Mouse (Mus musculus) liver, embryonic 14.5 days (tissue): ENCODE data around the gene Tm9sf4. TPM values are rescaled to one million over a fixed set of nuclear protein-coding genes. Genes with fewer than 3 reads are reported as not detected.

Source experiments
- ATAC-seq: fragments of 200-750 bp; cut with Nextera tagmentation; 2 replicates; pipeline ENCODE4 v1.8.0; 2017; ENCODE audit warnings: moderate number of reproducible peaks, mild to moderate bottlenecking, moderate library complexity; ENCODE audit not compliant: insufficient read depth
- DNase-seq, 3 experiments: peaks; one replicate each; pipeline ENCODE4 v3.0.0-alpha.2; 2012 to 2013; ENCODE audit warnings: low read depth in 3 of 3, low spot score in 3 of 3
- H3K27ac ChIP-seq: fragments of 300-500 bp; sonication (generic); 2 replicates; pipeline ENCODE4 v1.5.1; 2014; ENCODE audit warnings: moderate library complexity, mild to moderate bottlenecking, control low read depth, inconsistent platforms
- H3K27me3 ChIP-seq: fragments of 300-500 bp; sonication (generic); 2 replicates; pipeline ENCODE4 v1.6.1; 2014; ENCODE audit warnings: mild to moderate bottlenecking, low read length, moderate library complexity; ENCODE audit not compliant: control insufficient read depth, insufficient read depth
- H3K36me3 ChIP-seq: fragments of 300-500 bp; sonication (generic); replicated peaks from 2 replicates; pipeline ENCODE4 v1.6.1; 2014; ENCODE audit warnings: low read depth; ENCODE audit not compliant: control insufficient read depth, insufficient read depth
- H3K4me1 ChIP-seq, 2 experiments: fragments of 200-500 bp in 1 of 2; fragments of 300-500 bp in 1 of 2; sonication (generic) in 1 of 2; replicated peaks; 2 replicates each; pipeline ENCODE4 v1.6.1; 2012 to 2014; ENCODE audit warnings: antibody characterized with exemption in 1 of 2, inconsistent platforms in 1 of 2, low read length in 1 of 2; ENCODE audit not compliant: control insufficient read depth in 2 of 2, insufficient read depth in 2 of 2
- H3K4me2 ChIP-seq: fragments of 300-500 bp; sonication (generic); 2 replicates; pipeline ENCODE4 v1.6.1; 2014; ENCODE audit warnings: low read depth, mild to moderate bottlenecking, control low read depth, moderate library complexity
- H3K4me3 ChIP-seq, 2 experiments: fragments of 200-500 bp in 1 of 2; fragments of 300-500 bp in 1 of 2; sonication (generic) in 1 of 2; 2 replicates each; pipeline ENCODE4 v1.5.1; 2012 to 2014; ENCODE audit warnings: low read depth in 2 of 2, low read length in 2 of 2, mild to moderate bottlenecking in 2 of 2, control low read depth in 1 of 2, inconsistent platforms in 1 of 2, moderate library complexity in 1 of 2; ENCODE audit not compliant: insufficient read depth in 1 of 2
- H3K9ac ChIP-seq: fragments of 300-500 bp; sonication (generic); replicated peaks from 2 replicates; pipeline ENCODE4 v1.6.1; 2014; ENCODE audit warnings: mild to moderate bottlenecking, control low read depth, moderate library complexity
- H3K9me3 ChIP-seq: fragments of 300-500 bp; sonication (generic); 2 replicates; pipeline ENCODE4 v1.6.1; 2016; ENCODE audit warnings: low read length, mixed read lengths; ENCODE audit not compliant: control insufficient read depth
- CTCF ChIP-seq: IDR thresholded peaks from 2 replicates; pipeline ENCODE4 v1.5.1; 2016; ENCODE audit warnings: antibody characterized with exemption, low read depth, control low read depth
- EP300 ChIP-seq: IDR thresholded peaks from 2 replicates; pipeline ENCODE4 v1.6.1; 2016; ENCODE audit warnings: antibody characterized with exemption, low read depth
- WGBS: fragments of 180-500 bp; shearing (Covaris S2); extraction: QIAGEN DNeasy Blood & Tissue Kit; methylation state at CpG from one replicate; pipeline ENCODE4 v1.1.7; 2014; ENCODE audit not compliant: insufficient replicate concordance; 5-methylcytosine and 5-hydroxymethylcytosine counted together
- polyA plus RNA-seq, 2 experiments: library from polyadenylated mRNA; depleted of rRNA in 1 of 2; stranded (reverse) in 1 of 2; unstranded in 1 of 2; fragments of >200 nt; fragmentation: Nextera tagmentation in 1 of 2; extraction: Ambion mirVana in 1 of 2; gene quantifications; 2 replicates each; pipeline versions ENCODE4 v1.2.1 to v1.2.3; 2012 to 2014

Gene Tm9sf4
- polyA plus RNA-seq, 2 experiments: 13.0 to 23.7 TPM

GRCm38 (mm10) chr2:153224946-153225594, 64.0 kb downstream of the Tm9sf4 start, which contains the start of gene Tspyl3:
TSS of gene Tspyl3 (minus strand) at chr2:153225441.
- WGBS: under 1% methylated on average over 31 of the region's 31 CpGs
- Histone ChIP-seq H3K9me3 (no peaks in the 10 kb centered on the region), H3K4me3 (peak within 1 kb of the TSS; percentile 39 to 60), H3K4me1 (peaks cover 74 to 78% of the 10 kb centered on the region in 2 experiments), H3K36me3 (peaks cover 21% of the 10 kb centered on the region), H3K27ac (peak within 1 kb of the TSS; percentile 82), H3K27me3 (no peaks in the 10 kb centered on the region), H3K4me2 (peak within 1 kb of the TSS; percentile 87), H3K9ac (peak within 1 kb of the TSS; percentile 69)
- DNase-seq: no peak
- no peak for ATAC-seq
- TF ChIP-seq CTCF (no peak), EP300 (no peak)

DNA sequence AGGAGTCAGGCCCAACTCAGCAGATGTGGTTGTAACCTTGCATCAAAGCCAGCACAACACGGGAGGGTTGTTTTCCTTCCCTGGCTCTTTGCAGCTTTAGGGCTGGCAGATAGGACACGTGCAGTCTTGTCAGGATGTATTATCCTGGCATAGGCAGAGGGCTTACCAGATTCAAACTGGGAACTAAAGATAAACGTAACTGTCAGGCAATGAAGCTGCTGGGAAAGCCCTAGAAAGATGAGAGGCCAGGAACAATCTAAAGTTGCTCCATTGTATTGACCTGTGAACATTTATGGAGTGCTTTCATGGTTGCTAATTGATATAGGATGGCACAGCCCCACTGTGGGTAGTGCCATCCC, 64.5 kb downstream of the Tm9sf4 start:
- H3K4me1 ChIP-seq: peaks cover 69 to 73% of the 10 kb centered on the region in 2 experiments
- peak overlapping the region; percentile 39 to 60 for H3K4me3 ChIP-seq
- H3K27me3 ChIP-seq: no peaks in the 10 kb centered on the region
- peak overlapping the region; percentile 87 for H3K4me2 ChIP-seq
- DNase-seq (no peak), ATAC-seq (no peak)
- H3K9me3 ChIP-seq: no peaks in the 10 kb centered on the region
- 2% methylated on average over 3 of the region's 3 CpGs for WGBS
- H3K27ac ChIP-seq: peak overlapping the region; percentile 82
- TF ChIP-seq EP300: peak; percentile 60
- TF ChIP-seq CTCF: no peak
- H3K9ac ChIP-seq: peak overlapping the region; percentile 69
- H3K36me3 ChIP-seq: peaks cover 26% of the 10 kb centered on the region

DNA sequence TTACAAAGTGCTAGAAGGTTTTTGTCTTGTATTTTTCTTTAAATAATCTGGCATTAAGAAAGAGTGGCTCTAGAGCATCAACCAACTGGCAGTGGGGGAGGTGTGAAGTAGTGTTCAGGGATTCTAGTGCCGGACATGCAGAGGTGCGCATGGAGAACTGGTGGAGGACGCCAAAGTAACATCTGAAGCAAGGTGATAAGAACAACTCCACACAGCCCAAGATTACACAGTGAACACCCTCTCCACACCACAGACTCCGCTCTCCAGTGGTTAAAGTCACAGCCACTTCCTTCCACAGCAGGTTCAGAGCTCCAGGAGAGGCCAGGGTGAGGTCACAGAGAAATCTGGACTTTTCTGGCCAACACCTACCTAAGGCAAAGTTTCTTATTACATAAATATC, 66.9 kb downstream of the Tm9sf4 start:
- peaks cover 48 to 53% of the 10 kb centered on the region in 2 experiments for H3K4me1 ChIP-seq
- WGBS: 14% methylated on average over 4 of the region's 4 CpGs
- peaks cover 50% of the 10 kb centered on the region for H3K36me3 ChIP-seq
- H3K9ac ChIP-seq: no peak overlapping the region
- no peaks in the 10 kb centered on the region for H3K9me3 ChIP-seq
- H3K4me3 ChIP-seq: no peak overlapping the region
- DNase-seq (peak; percentile 70 to 77 (median 75)), ATAC-seq (peak; percentile 89)
- H3K4me2 ChIP-seq: peak overlapping the region; percentile 56
- H3K27ac ChIP-seq: peak overlapping the region; percentile 84
- H3K27me3 ChIP-seq: no peaks in the 10 kb centered on the region
- TF ChIP-seq EP300 (peak; percentile 93), CTCF (no peak)

GRCm38 (mm10) chr2:153228523-153228922, 67.4 kb downstream of the Tm9sf4 start:
- TF ChIP-seq EP300 (no peak), CTCF (no peak)
- Histone ChIP-seq H3K4me3 (no peak overlapping the region), H3K4me2 (peak overlapping the region; percentile 56), H3K9ac (peak overlapping the region; percentile 49), H3K27ac (peak overlapping the region; percentile 84), H3K36me3 (peaks cover 56% of the 10 kb centered on the region), H3K9me3 (no peaks in the 10 kb centered on the region), H3K27me3 (no peaks in the 10 kb centered on the region), H3K4me1 (peaks cover 48 to 50% of the 10 kb centered on the region in 2 experiments)
- DNase-seq (no peak), ATAC-seq (no peak)
- WGBS: 74% methylated on average over 5 of the region's 5 CpGs

DNA sequence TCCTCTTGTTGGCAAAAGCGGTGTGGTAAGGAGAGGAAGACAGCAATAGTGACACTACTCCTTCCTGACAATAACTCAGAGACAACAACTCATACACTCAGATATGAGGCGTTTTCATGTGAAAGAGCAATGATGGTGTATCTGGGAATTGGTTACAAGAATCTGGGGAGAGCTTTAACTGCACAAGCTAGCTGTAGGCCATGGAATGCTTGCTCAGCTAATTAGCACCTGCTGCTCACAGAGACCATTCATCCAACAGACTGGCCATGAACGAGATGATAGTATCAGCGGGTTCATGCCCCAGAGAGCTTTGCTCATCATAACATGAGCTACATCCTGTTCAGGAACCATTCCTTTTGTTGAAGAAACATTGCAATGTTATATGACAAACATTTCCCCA, 76.1 kb downstream of the Tm9sf4 start:
- H3K27ac ChIP-seq: no peak overlapping the region
- H3K4me2 ChIP-seq: peak overlapping the region; percentile 97
- peaks cover 70% of the 10 kb centered on the region for H3K36me3 ChIP-seq
- DNase-seq: no peak
- no peak overlapping the region for H3K4me3 ChIP-seq
- TF ChIP-seq EP300 (no peak), CTCF (no peak)
- 83% methylated on average over 4 of the region's 4 CpGs for WGBS
- no peaks in the 10 kb centered on the region for H3K27me3 ChIP-seq
- H3K4me1 ChIP-seq: peaks cover 26% of the 10 kb centered on the region in 2 experiments
- no peak for ATAC-seq
- no peaks in the 10 kb centered on the region for H3K9me3 ChIP-seq
- H3K9ac ChIP-seq: no peak overlapping the region
